In genomic region chr14:26675371-26675770, GRCm38 (mm10) we compare ENCODE assay signal across 10 mouse cellular contexts. TPM values are rescaled to one million over a fixed set of nuclear protein-coding genes. Genes with fewer than 3 reads are reported as not detected.
DNase-seq lines count a peak whose midpoint lies in the region; ATAC-seq and TF ChIP-seq lines count a peak whose summit lies in the region.
"Had no signal": no experiment of that assay in that cellular context is flagged by ENCODE, and none has a peak within 500 bp of the region (broad histone marks: within the 10 kb centered on the region; RNA-seq: fewer than 3 reads in every experiment).

No protein-coding gene starts in this region.

- no peaks in the 10 kb centered on the region for H3K9me3 ChIP-seq in kidney, postnatal 0 days (replicated peaks; ENCODE audit: low read length)
- H3K9me3 ChIP-seq in midbrain, embryonic 10.5 days (replicated peaks) = no peaks in the 10 kb centered on the region
- H3K9me3 ChIP-seq: limb, embryonic 15.5 days; stomach, embryonic 15.5 days had no signal

- H3K4me1 ChIP-seq in kidney, postnatal 0 days (replicated peaks; ENCODE audit: insufficient read depth, low read length) = no peaks in the 10 kb centered on the region
- H3K4me1 ChIP-seq in midbrain, embryonic 10.5 days = peaks cover 3% of the 10 kb centered on the region
- H3K4me1 ChIP-seq: stomach, embryonic 15.5 days had no signal

- H3K27ac ChIP-seq in layer of hippocampus, adult 2 months = no peak overlapping the region
- peak overlapping the region; percentile 72 for H3K27ac ChIP-seq in kidney, postnatal 0 days
- H3K27ac ChIP-seq in midbrain, embryonic 10.5 days (replicated peaks) = no peak overlapping the region
- H3K27ac ChIP-seq: limb, embryonic 15.5 days had no signal

- H3K4me3 ChIP-seq in layer of hippocampus, adult 2 months = no peak overlapping the region
- peak overlapping the region; percentile 11; the same call in 1 of the 2 replicates for H3K4me3 ChIP-seq in kidney, postnatal 0 days (replicated peaks; ENCODE audit: low read depth, low read length)
- no peak overlapping the region for H3K4me3 ChIP-seq in midbrain, embryonic 10.5 days
- H3K4me3 ChIP-seq: limb, embryonic 15.5 days; stomach, embryonic 15.5 days had no signal

- peak; percentile 68 for TF ChIP-seq CTCF in layer of hippocampus, adult 2 months (conservative IDR thresholded peaks at IDR 0.05)
- peak; percentile 54 for TF ChIP-seq CTCF in kidney, postnatal 0 days (IDR thresholded peaks at IDR 0.05; ENCODE audit: low read depth)

- H3K27me3 ChIP-seq in kidney, postnatal 0 days (ENCODE audit: insufficient read depth, low read length) = no peaks in the 10 kb centered on the region
- no peaks in the 10 kb centered on the region for H3K27me3 ChIP-seq in midbrain, embryonic 10.5 days (ENCODE audit: low read depth, poor library complexity, severe bottlenecking)
- H3K27me3 ChIP-seq: stomach, embryonic 15.5 days had no signal

- H3K9ac ChIP-seq in kidney, postnatal 0 days (ENCODE audit: low read depth, low read length) = no peak overlapping the region
- H3K9ac ChIP-seq: limb, embryonic 15.5 days; stomach, embryonic 15.5 days had no signal

- 24% methylated on average over 12 of the region's 12 CpGs for WGBS in kidney, postnatal 0 days
- 20% methylated on average over 12 of the region's 12 CpGs for WGBS in midbrain, embryonic 10.5 days

- H3K4me2 ChIP-seq in kidney, postnatal 0 days (ENCODE audit: low read length) = peak overlapping the region; percentile 8
- H3K4me2 ChIP-seq: limb, embryonic 15.5 days; stomach, embryonic 15.5 days had no signal

- ATAC-seq in kidney, postnatal 0 days (replicated peaks; ENCODE audit: low FRiP score, low read depth) = peak; percentile 57; the same call in 1 of the 2 replicates
- ATAC-seq in megakaryocyte-erythroid progenitor cell, adult 5-6 weeks (replicated peaks; ENCODE audit: low FRiP score, low TSS enrichment, poor library complexity, severe bottlenecking) = peak; percentile 79

- no peaks in the 10 kb centered on the region for H3K36me3 ChIP-seq in kidney, postnatal 0 days (ENCODE audit: insufficient read depth, low read length)
- no peaks in the 10 kb centered on the region for H3K36me3 ChIP-seq in midbrain, embryonic 10.5 days
- H3K36me3 ChIP-seq: limb, embryonic 15.5 days; stomach, embryonic 15.5 days had no signal

- DNase-seq in layer of hippocampus, adult 2 months (ENCODE audit: low spot score in 2 of 2) = no peak
- no peak for DNase-seq in layer of hippocampus, adult 8-10 months (ENCODE audit: low spot score in 2 of 2)
- DNase-seq in adrenal gland, postnatal 25 days = peak; percentile 27
- DNase-seq in gastrocnemius, postnatal 25 days = peak; percentile 9
- DNase-seq in kidney, postnatal 0 days (ENCODE audit: low spot score) = peak; percentile 72
- DNase-seq in frontal cortex, postnatal 25 days (ENCODE audit: low spot score in 2 of 2) = no peak
- no peak for DNase-seq in midbrain, embryonic 10.5 days (ENCODE audit: low spot score)

RNA-seq across cellular contexts. Expression of gene Pde12, which starts 5.7 kb away (rescaled TPM):
- total RNA-seq in layer of hippocampus, adult 2 months (2021) = 1 to 10 TPM; 7.8 to 8.5 TPM
- 1 to 10 TPM; 7.8 to 8.8 (median 8.1) TPM for total RNA-seq in layer of hippocampus, adult 8-10 months (2022)
- total RNA-seq in adrenal gland, postnatal 25 days (2021) = 9.0 and 10.0 TPM in 2 replicates
- 1 to 10 TPM; 2.9 to 3.1 TPM for total RNA-seq in gastrocnemius, postnatal 25 days (2021)
- polyA plus RNA-seq in kidney, postnatal 0 days (2015; fragmentation: Nextera tagmentation; extraction: Ambion mirVana) = 8.8 and 9.2 TPM in 2 replicates
- 12.0 and 12.4 TPM in 2 replicates for total RNA-seq in megakaryocyte-erythroid progenitor cell, adult 5-6 weeks (2014; fragmentation: Nextera tagmentation)
- total RNA-seq in megakaryocyte-erythroid progenitor cell, adult 5-6 weeks (2017) = 18.6 and 20.5 TPM in 2 replicates
- 11.2 and 11.8 TPM in 2 replicates for polyA plus RNA-seq in midbrain, embryonic 10.5 days (2016; fragmentation: Nextera tagmentation; extraction: Ambion mirVana)

RNA-seq across cellular contexts. Expression of gene Dnah12, which starts 17.7 kb away (rescaled TPM):
- total RNA-seq in layer of hippocampus, adult 2 months (2021) = under 1 TPM; 0.20 to 0.87 TPM
- 1 to 10 TPM in 1 of 4 experiments, under 1 TPM in 3; 0.32 to 1.1 (median 0.62) TPM for total RNA-seq in layer of hippocampus, adult 8-10 months (2022)
- total RNA-seq in adrenal gland, postnatal 25 days (2021) = not detected in 2 replicates
- not detected for total RNA-seq in gastrocnemius, postnatal 25 days (2021)
- 0.26 and 0.41 TPM in 2 replicates for polyA plus RNA-seq in kidney, postnatal 0 days (2015; fragmentation: Nextera tagmentation; extraction: Ambion mirVana)
- 2.7 and 3.5 TPM in 2 replicates for total RNA-seq in megakaryocyte-erythroid progenitor cell, adult 5-6 weeks (2014; fragmentation: Nextera tagmentation)
- total RNA-seq in megakaryocyte-erythroid progenitor cell, adult 5-6 weeks (2017) = 3.8 and 5.7 TPM in 2 replicates
- 0.06 TPM in 1 of 2 replicates, not detected in the other for polyA plus RNA-seq in midbrain, embryonic 10.5 days (2016; fragmentation: Nextera tagmentation; extraction: Ambion mirVana)

RNA-seq across cellular contexts. Expression of gene Arf4, which starts 37.5 kb away (rescaled TPM):
- total RNA-seq in layer of hippocampus, adult 2 months (2021) = 100 to 1,000 TPM; 109 to 115 TPM
- 100 to 1,000 TPM; 114 to 128 (median 120) TPM for total RNA-seq in layer of hippocampus, adult 8-10 months (2022)
- total RNA-seq in adrenal gland, postnatal 25 days (2021) = 160 and 161 TPM in 2 replicates
- total RNA-seq in gastrocnemius, postnatal 25 days (2021) = 10 to 100 TPM; 35.0 to 39.6 TPM
- polyA plus RNA-seq in kidney, postnatal 0 days (2015; fragmentation: Nextera tagmentation; extraction: Ambion mirVana) = 519 and 548 TPM in 2 replicates
- total RNA-seq in megakaryocyte-erythroid progenitor cell, adult 5-6 weeks (2014; fragmentation: Nextera tagmentation) = 122 TPM in 2 replicates
- 69.3 and 73.4 TPM in 2 replicates for total RNA-seq in megakaryocyte-erythroid progenitor cell, adult 5-6 weeks (2017)
- polyA plus RNA-seq in midbrain, embryonic 10.5 days (2016; fragmentation: Nextera tagmentation; extraction: Ambion mirVana) = 517 and 522 TPM in 2 replicates

Comparison
In these comparisons a context has a peak if more than half of its experiments do, and no peak if none do; other contexts are left out.
1. DNase-seq: peak in adrenal gland, postnatal 25 days (single experiment), gastrocnemius, postnatal 25 days (single experiment) and kidney, postnatal 0 days (single experiment); none in layer of hippocampus, adult 2 months (0 of 2), layer of hippocampus, adult 8-10 months (0 of 2), frontal cortex, postnatal 25 days (0 of 2) and midbrain, embryonic 10.5 days (single experiment).